Mouse (Mus musculus): Measurements from ENCODE around the gene Prep.

The Prep gene

DNA sequence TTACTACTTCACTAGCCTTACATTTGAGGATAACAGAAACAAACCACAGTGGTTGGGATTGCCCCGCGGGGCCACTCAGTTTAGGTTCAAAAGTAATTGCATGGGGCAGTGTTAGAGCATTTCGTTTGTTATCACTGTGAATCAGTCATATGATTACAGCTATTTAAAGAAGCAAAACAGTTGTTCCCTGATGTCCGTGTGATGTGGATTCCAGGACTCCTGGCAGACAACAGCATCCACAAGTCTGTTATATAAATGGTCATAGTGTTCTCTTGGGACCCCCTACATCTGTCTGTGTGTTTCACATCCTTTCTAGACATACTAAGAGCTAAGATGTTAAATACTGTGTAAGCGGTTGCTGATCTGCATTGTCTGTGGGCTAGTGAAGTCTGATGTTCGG is 43.0 kb downstream of the Prep start:
- in situ Hi-C loops (cut with MboI; ENCODE audit: low sequenced_read_pairs): loop anchor here (25.0 kb wide), 1 partner anchor 252 kb away; no protein-coding TSS in a partner anchor

- in situ Hi-C loops (cut with MboI; ENCODE audit: low sequenced_read_pairs): loop anchor here (25.0 kb wide), 1 partner anchor 249 kb away; no protein-coding TSS in a partner anchor
These were observed 45.9 kb downstream of the Prep start for GRCm38 (mm10) chr10:45112927-45113326.

DNA sequence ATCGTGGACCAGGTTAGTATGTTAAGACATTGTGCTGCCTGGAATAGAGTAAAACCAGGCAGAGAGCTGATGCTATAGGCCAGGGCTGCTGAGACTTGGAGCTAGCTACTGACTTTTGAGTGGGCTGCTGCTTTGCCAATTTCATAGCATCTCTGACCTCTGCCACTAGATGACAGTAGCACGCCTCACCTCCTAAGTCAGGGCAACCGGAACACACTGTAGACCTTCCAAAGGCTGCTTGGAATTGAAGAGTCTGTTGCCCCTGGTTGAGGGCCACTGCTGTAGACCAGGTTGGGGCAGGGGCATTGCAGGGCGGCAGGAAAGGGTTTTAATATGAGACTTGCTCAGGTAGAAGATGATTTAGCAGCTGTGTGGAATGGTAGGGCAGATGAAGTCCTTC is 47.5 kb downstream of the Prep start:
- in situ Hi-C loops (cut with MboI; ENCODE audit: low sequenced_read_pairs): loop anchor here (25.0 kb wide), 1 partner anchor 248 kb away; no protein-coding TSS in a partner anchor

DNA sequence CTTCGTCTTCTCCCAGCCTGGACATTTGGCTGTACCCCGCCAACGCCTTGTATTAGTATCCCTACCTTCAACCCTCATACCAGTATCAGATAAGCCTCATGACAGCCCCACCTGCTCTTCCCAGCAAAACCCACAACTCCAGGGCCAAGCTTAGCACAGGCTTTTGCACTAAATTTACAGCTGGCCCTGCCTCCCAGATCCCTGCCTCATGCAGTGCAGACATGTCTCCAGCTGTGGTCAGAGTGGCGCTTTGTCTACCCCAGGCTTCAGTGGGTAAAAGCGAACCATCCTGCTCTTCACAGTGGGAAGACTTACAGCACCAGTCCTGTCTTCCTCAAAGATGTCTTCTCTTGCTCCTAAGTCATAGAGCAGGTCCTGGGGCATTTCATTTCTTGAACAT is 49.8 kb downstream of the Prep start:
- in situ Hi-C loops (cut with MboI; ENCODE audit: low sequenced_read_pairs): loop anchor here (25.0 kb wide), 1 partner anchor 245 kb away; no protein-coding TSS in a partner anchor

DNA sequence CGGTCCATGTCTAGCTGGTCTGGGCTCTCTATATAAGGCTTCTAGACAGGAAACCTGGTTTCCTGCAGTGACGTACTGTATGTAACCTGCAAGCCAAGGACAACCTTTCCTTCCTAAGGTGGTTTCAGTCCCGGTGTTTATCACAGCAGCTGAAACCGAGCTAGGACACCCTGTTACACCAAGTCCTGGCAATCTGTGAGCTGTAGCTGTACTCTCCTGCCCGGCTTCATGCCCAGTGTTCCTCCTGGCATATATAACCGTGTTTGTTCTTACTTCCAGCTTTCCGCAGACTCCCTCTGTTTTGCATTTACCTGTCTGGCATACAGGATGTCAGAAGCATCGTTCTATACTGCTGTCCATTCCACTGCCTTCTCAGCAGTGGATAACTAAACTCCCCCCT is 51.4 kb downstream of the Prep start:
- in situ Hi-C loops (cut with MboI; ENCODE audit: low sequenced_read_pairs): loop anchor here (25.0 kb wide), 1 partner anchor 244 kb away; no protein-coding TSS in a partner anchor

- in situ Hi-C loops (cut with MboI; ENCODE audit: low sequenced_read_pairs): loop anchor here (25.0 kb wide), 1 partner anchor 241 kb away; no protein-coding TSS in a partner anchor
These were observed 54.6 kb downstream of the Prep start for GRCm38 (mm10) chr10:45121637-45122036.

GRCm38 (mm10) chr10:45122476-45122875 is 55.5 kb downstream of the Prep start:
- in situ Hi-C loops (cut with MboI; ENCODE audit: low sequenced_read_pairs): loop anchor here (25.0 kb wide), 1 partner anchor 240 kb away; no protein-coding TSS in a partner anchor

GRCm38 (mm10) chr10:45123011-45123410 is 56.0 kb downstream of the Prep start:
- in situ Hi-C loops (cut with MboI; ENCODE audit: low sequenced_read_pairs): loop anchor here (25.0 kb wide), 1 partner anchor 239 kb away; no protein-coding TSS in a partner anchor

DNA sequence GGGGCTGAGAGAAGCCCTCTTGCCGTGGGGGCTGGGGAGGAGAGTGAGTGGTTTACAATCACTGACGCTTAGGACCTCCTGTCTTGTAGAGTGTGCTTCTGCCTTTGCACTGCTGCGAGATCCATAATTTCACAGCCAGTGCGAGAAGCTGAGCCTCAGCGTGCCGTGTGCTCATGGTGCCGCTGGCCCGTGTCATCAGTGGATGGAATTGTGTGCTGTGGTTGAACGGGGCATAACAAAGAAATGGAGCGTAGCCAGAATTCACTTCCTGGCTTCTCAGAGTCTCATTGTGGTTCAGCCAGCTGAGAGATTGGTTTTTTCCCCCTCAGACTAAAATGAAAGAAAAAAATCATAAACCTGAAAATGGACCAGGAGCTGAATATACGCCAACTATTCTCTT is 62.1 kb downstream of the Prep start:
- in situ Hi-C loops (cut with MboI; ENCODE audit: low sequenced_read_pairs): no loop called here

DNA sequence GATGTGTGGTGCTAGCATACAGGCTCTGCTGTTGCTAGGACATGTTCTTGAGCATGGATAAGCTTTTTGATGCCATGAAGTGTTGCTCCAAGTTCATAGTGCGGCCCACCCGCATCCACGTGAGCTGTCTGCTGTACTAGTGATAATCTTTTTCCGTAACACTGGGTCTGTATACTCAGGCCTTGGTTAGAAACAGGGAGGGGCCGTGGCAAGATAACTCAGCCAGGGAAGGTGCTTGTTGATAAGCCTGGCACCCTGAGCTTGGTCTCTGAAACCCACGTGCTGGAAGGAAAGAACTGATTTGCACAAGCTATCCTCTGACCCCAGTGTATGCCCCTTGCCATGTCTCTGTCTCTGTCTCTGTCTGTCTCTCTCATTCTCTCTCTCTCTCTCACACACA is 63.0 kb downstream of the Prep start:
- in situ Hi-C loops (cut with MboI; ENCODE audit: low sequenced_read_pairs): no loop called here

DNA sequence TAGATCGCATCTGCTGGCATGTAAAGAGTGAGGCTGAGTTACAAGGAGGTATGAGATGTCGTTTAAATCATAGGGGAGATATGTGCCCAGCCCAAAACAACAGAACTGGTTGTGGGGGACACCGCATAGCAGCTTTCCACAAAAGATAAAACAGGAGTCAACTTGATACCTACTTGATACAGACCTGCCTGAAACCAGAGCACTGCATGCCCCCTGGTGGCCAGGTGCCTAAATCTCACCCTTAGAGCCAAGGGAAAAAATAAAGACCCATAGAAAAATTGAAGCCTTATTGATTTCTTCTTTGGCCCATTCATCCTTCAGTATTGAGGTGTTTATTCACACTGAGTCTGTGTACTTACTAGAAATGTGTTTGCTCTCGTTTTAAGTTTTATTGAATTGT is 65.4 kb downstream of the Prep start:
- in situ Hi-C loops (cut with MboI; ENCODE audit: low sequenced_read_pairs): no loop called here

DNA sequence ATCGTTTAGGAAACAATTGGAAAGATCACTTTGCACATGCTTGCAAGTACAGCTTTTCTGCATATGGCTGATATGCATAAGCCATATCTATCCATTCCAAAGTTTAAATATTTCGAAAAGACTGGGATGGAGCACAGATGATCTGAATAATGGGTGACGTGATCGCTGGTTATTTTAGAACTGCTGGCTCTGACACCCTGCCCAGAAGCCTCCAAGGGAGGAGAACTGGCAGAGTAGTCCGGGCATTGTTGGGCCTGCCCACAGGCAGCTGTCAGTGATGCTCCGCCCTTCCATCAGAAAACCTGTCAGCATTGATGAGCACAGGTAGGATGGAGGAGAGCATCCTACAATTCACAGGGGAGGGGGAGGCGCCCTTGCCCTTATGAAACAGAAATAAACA is 69.8 kb downstream of the Prep start:
- in situ Hi-C loops (cut with MboI; ENCODE audit: low sequenced_read_pairs): no loop called here

DNA sequence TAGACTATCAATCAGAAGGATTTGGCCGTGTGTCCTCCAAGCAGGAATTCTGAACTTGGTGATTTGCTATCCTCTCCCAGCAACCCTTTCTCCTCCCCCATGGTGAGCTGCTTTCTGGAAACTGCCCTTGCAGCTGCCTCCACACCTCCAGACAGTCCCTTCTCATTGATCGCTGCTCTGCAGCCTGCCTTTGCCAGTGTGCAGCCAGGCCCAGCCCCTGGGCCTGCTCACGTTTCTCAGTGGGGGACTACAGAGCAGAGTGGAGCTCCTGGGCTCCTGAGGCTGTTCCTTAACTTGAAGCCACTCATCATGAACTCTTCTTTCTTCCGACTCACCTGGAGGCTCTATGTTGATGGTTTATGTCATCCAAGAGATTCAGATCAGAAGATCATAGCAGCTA is 72.9 kb downstream of the Prep start:
- in situ Hi-C loops (cut with MboI; ENCODE audit: low sequenced_read_pairs): no loop called here

GRCm38 (mm10) chr10:45140474-45141212 is 73.6 kb downstream of the Prep start:
- in situ Hi-C loops (cut with MboI; ENCODE audit: low sequenced_read_pairs): no loop called here

GRCm38 (mm10) chr10:45142359-45142758 is 75.4 kb downstream of the Prep start:
- in situ Hi-C loops (cut with MboI; ENCODE audit: low sequenced_read_pairs): no loop called here

GRCm38 (mm10) chr10:45144038-45144817 is 77.2 kb downstream of the Prep start:
- in situ Hi-C loops (cut with MboI; ENCODE audit: low sequenced_read_pairs): no loop called here

DNA sequence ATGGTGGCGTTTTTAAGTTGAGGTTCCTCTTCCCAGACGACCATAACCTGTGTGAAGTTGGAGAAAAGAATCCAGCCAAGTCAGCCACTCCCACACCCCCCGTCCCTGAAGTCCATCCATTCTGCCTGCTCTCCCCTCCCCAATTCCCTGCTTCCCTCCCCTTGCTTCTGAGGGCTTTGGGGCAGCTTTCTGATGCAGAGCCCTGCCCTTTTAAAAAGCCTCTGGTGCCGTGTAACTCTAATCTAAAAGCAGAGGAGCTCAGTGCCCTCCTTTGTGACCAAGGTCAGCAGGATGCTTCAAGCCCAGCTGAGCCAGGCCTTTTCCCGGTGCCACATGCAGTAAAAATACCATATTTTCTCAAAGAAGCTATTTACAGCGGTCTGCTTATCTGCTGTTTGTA is 79.8 kb downstream of the Prep start:
- in situ Hi-C loops (cut with MboI; ENCODE audit: low sequenced_read_pairs): no loop called here

GRCm38 (mm10) chr10:45151137-45151536 is 84.1 kb downstream of the Prep start:
- in situ Hi-C loops (cut with MboI; ENCODE audit: low sequenced_read_pairs): no loop called here

DNA sequence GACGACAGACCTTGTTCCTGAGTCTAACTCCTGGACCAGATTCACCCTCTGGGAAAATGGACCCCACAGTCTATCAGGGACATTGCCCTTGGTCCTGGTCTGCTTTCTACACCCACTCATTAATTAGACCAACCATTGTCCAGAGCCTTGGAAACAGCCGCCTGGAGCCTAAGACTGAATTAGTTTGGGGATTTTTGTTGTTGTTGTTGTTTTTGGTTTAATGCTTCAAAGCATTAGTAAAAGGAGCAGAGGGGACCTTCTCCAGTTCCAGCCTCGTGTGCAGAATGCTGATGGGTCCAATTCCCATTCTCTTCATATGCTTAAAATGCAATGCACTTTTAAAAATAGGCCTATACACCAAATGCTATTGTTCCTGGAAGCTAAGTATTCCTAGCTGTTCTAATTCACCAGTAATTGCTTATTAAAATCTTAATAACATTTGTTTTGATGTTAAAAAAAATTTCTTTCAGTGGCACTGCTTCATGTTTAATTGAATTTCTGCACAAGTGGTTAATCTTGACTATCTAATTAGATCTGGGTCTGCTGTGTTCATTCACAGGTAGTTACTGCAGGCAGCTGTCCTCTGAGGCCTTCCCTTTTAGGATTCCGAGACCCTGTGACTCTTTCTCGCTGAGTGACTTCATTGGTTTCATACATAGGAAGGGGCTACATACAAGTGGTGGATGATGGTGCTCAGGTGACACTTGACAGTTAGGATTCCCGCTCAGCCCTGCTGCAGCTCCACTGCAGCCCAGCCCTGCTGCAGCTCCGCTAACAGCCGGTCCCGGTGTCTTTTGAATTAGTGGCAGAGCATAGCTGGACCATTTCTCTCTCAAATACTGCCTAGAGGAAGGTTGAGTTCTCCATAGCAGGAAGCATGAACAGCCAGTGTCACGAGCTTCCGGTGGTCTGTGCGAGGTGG is 85.0 kb downstream of the Prep start:
- in situ Hi-C loops (cut with MboI; ENCODE audit: low sequenced_read_pairs): no loop called here

DNA sequence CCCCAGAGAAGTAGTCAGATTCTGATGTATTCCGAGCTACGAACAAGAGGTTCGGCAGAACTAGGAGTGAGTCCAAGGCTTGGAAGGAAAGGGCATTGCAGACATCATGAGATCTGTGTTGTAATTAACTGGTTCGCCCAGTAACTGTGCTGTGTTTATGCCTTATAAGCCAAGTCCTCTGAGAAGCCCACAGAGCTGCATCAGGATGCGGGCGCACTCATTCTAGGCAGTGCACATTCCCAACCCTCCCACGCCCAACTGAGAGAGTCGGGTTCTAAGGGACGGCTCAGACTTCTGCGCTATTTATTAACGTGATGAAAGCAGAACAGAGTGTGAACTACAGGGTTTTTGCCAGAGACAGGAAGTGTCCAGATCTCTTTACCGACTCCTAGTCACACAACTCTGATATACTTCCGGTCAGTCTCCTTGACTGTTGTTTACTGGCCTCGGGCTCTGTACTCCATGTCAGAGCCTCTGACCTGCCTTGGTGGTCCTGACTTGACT is 87.6 kb downstream of the Prep start:
- in situ Hi-C loops (cut with MboI; ENCODE audit: low sequenced_read_pairs): no loop called here
